Mouse (Mus musculus): Measurements from ENCODE around the gene Iqck. TPM values are rescaled to one million over a fixed set of nuclear protein-coding genes. Genes with fewer than 3 reads are reported as not detected.

The Iqck gene
- total and polyA plus RNA-seq, 3 experiments, result 0.39 to 0.68 (median 0.62) TPM

GRCm38 (mm10) chr7:118926516-118927260 is 71.1 kb downstream of the Iqck start:
- Histone ChIP-seq H3K4me2 (ENCODE audit: insufficient read depth, low read depth, poor library complexity, severe bottlenecking) (no peak overlapping the region), H3K4me1 (ENCODE audit: control insufficient read depth in 1 of 2, insufficient read depth in 2 of 2) (peaks cover 0 to 15% of the 10 kb centered on the region in 2 experiments; a peak in 2 of 4 replicates), H3K27me3 (replicated peaks) (no peaks in the 10 kb centered on the region), H3K79me2 (replicated peaks; ENCODE audit: control insufficient read depth, extremely low read depth, insufficient read depth, poor library complexity, severe bottlenecking) (no peaks in the 10 kb centered on the region), H3K9me3 (replicated peaks; ENCODE audit: low read length) (no peaks in the 10 kb centered on the region), H3K36me3 (replicated peaks in 1 of 2; ENCODE audit: control insufficient read depth in 1 of 2, insufficient read depth in 1 of 2, low read length in 1 of 2) (no peaks in the 10 kb centered on the region), H3K27ac (ENCODE audit: insufficient read depth, low read depth) (no peak overlapping the region), H3K4me3 (replicated peaks in 1 of 3; ENCODE audit: low read depth in 2 of 3, low read length in 2 of 3, poor library complexity in 1 of 3) (no peak overlapping the region), H3K9ac (ENCODE audit: insufficient read depth, low read depth) (no peak overlapping the region)
- TF ChIP-seq RAD21 (IDR thresholded peaks at IDR 0.05; ENCODE audit: low read depth, low read length) (no peak), EP300 (IDR thresholded peaks at IDR 0.05; ENCODE audit: low read length) (no peak), USF2 (conservative IDR thresholded peaks at IDR 0.05; ENCODE audit: low read depth, low read length) (no peak), MAZ (IDR thresholded peaks at IDR 0.05; ENCODE audit: low read depth, low read length) (no peak), BHLHE40 (IDR thresholded peaks at IDR 0.05; ENCODE audit: low read depth, low read length) (no peak), NRF1 (IDR thresholded peaks at IDR 0.05; ENCODE audit: low read depth, low read length) (no peak), CTCF (conservative IDR thresholded peaks at IDR 0.05 in 1 of 2, IDR thresholded peaks at IDR 0.05 in 1 of 2; ENCODE audit: low read depth in 2 of 2, low read length in 2 of 2) (no peak), IRF4 (IDR thresholded peaks at IDR 0.05; ENCODE audit: low read depth, low read length) (no peak), POLR2A (IDR thresholded peaks at IDR 0.05; ENCODE audit: low read depth, low read length) (no peak), ZKSCAN1 (IDR thresholded peaks at IDR 0.05; ENCODE audit: borderline replicate concordance, low read depth, low read length) (no peak)
- dilution Hi-C loops (cut with MboI; ENCODE audit: extremely low pct_ligation_motif_present, extremely low pct_unique_long_range_greater_than_20kb, low sequenced_read_pairs), result no loop called here
- in situ Hi-C loops (cut with MboI; ENCODE audit: low pct_ligation_motif_present, low pct_unique_long_range_greater_than_20kb, low sequenced_read_pairs), result no loop called here
- DNase-seq (ENCODE audit: extremely low read depth), result no peak

GRCm38 (mm10) chr7:118927279-118927678 is 71.7 kb downstream of the Iqck start:
- no peak overlapping the region for H3K27ac ChIP-seq (ENCODE audit: insufficient read depth, low read depth)
- H3K4me1 ChIP-seq (ENCODE audit: control insufficient read depth in 1 of 2, insufficient read depth in 2 of 2), result peaks cover 0 to 9% of the 10 kb centered on the region in 2 experiments; a peak in 2 of 4 replicates
- no peak for TF ChIP-seq KAT2A (IDR thresholded peaks at IDR 0.05; ENCODE audit: insufficient replicate concordance, low read length)
- no peak for TF ChIP-seq BHLHE40 (IDR thresholded peaks at IDR 0.05; ENCODE audit: low read depth, low read length)
- TF ChIP-seq ZMIZ1 (IDR thresholded peaks at IDR 0.05; ENCODE audit: low read depth, low read length), result no peak
- no peak for TF ChIP-seq GABPA (IDR thresholded peaks at IDR 0.05; ENCODE audit: insufficient replicate concordance, low read depth, low read length)
- TF ChIP-seq MXI1 (IDR thresholded peaks at IDR 0.05; ENCODE audit: low read depth, low read length), result no peak
- no peak for TF ChIP-seq ZNF384 (IDR thresholded peaks at IDR 0.05; ENCODE audit: low read depth, low read length)
- no peaks in the 10 kb centered on the region for H3K27me3 ChIP-seq (replicated peaks)
- H3K36me3 ChIP-seq (replicated peaks in 1 of 2; ENCODE audit: control insufficient read depth in 1 of 2, insufficient read depth in 1 of 2, low read length in 1 of 2), result no peaks in the 10 kb centered on the region
- no peaks in the 10 kb centered on the region for H3K79me2 ChIP-seq (replicated peaks; ENCODE audit: control insufficient read depth, extremely low read depth, insufficient read depth, poor library complexity, severe bottlenecking)
- no peak overlapping the region for H3K4me3 ChIP-seq (replicated peaks in 1 of 3; ENCODE audit: low read depth in 2 of 3, low read length in 2 of 3, poor library complexity in 1 of 3)
- H3K4me2 ChIP-seq (ENCODE audit: insufficient read depth, low read depth, poor library complexity, severe bottlenecking), result no peak overlapping the region
- H3K9me3 ChIP-seq (replicated peaks; ENCODE audit: low read length), result no peaks in the 10 kb centered on the region
- in situ Hi-C loops (cut with MboI; ENCODE audit: low pct_ligation_motif_present, low pct_unique_long_range_greater_than_20kb, low sequenced_read_pairs), result no loop called here
- no peak for DNase-seq (ENCODE audit: extremely low read depth)
- dilution Hi-C loops (cut with MboI; ENCODE audit: extremely low pct_ligation_motif_present, extremely low pct_unique_long_range_greater_than_20kb, low sequenced_read_pairs), result no loop called here
- no peak overlapping the region for H3K9ac ChIP-seq (ENCODE audit: insufficient read depth, low read depth)
